Mouse (Mus musculus) C2C12 (cell line): Measurements from ENCODE around the gene Npr2.

Experiments
- CTCF ChIP-seq: IDR thresholded peaks from one replicate; pipeline ENCODE4 v1.5.1; 2011; ENCODE audit not compliant: control insufficient read depth, insufficient read depth, insufficient read length
- FOSL1 ChIP-seq: IDR thresholded peaks from one replicate; pipeline ENCODE4 v1.8.0; 2011; ENCODE audit warnings: mild to moderate bottlenecking, low read length; ENCODE audit not compliant: poor library complexity, insufficient read depth, severe bottlenecking
- MAX ChIP-seq: IDR thresholded peaks from one replicate; pipeline ENCODE4 v1.6.1; 2011; ENCODE audit warnings: mild to moderate bottlenecking, control low read depth
- MYOD1 ChIP-seq: IDR thresholded peaks from one replicate; pipeline ENCODE4 v1.6.1; 2011; ENCODE audit warnings: low read depth; ENCODE audit not compliant: control insufficient read depth, insufficient read length
- MYOG ChIP-seq: IDR thresholded peaks from one replicate; pipeline ENCODE4 v1.6.1; 2011; ENCODE audit not compliant: control insufficient read depth, insufficient read length; ENCODE audit errors: extremely low read depth
- USF1 ChIP-seq: IDR thresholded peaks from one replicate; pipeline ENCODE4 v1.6.1; 2011; ENCODE audit warnings: low read depth, mild to moderate bottlenecking, control low read depth, moderate library complexity

GRCm38 (mm10) chr4:43612534-43612933, 19.2 kb upstream of the Npr2 start:
- TF ChIP-seq MAX (no peak), CTCF (no peak), MYOG (no peak), MYOD1 (no peak), USF1 (no peak), FOSL1 (no peak)
